Mouse (Mus musculus) hindbrain, embryonic 13.5 days (tissue): Measurements from ENCODE around the gene Pla2g15. TPM values are rescaled to one million over a fixed set of nuclear protein-coding genes. Genes with fewer than 3 reads are reported as not detected.

Experiments used
- ATAC-seq: fragments of 200-750 bp; cut with Nextera tagmentation; 2 replicates; pipeline ENCODE4 v1.8.0; 2017; ENCODE audit warnings: moderate TSS enrichment; ENCODE audit not compliant: low FRiP score
- H3K27ac ChIP-seq: fragments of 300-500 bp; sonication (generic); 2 replicates; pipeline ENCODE4 v1.5.1; 2015; ENCODE audit warnings: inconsistent platforms, mild to moderate bottlenecking, moderate library complexity
- H3K27me3 ChIP-seq: fragments of 300-500 bp; sonication (generic); 2 replicates; pipeline ENCODE4 v1.6.1; 2015; ENCODE audit warnings: mild to moderate bottlenecking, inconsistent platforms
- H3K36me3 ChIP-seq: fragments of 300-500 bp; sonication (generic); 2 replicates; pipeline ENCODE4 v1.6.1; 2015; ENCODE audit warnings: mild to moderate bottlenecking, inconsistent platforms
- H3K4me1 ChIP-seq: fragments of 300-500 bp; sonication (generic); replicated peaks from 2 replicates; pipeline ENCODE4 v1.6.1; 2015; ENCODE audit warnings: inconsistent platforms
- H3K4me2 ChIP-seq: fragments of 300-500 bp; sonication (generic); 2 replicates; pipeline ENCODE4 v1.6.1; 2015; ENCODE audit warnings: inconsistent platforms, mild to moderate bottlenecking, moderate library complexity
- H3K4me3 ChIP-seq: fragments of 300-500 bp; sonication (generic); 2 replicates; pipeline ENCODE4 v1.5.1; 2015; ENCODE audit warnings: mild to moderate bottlenecking, inconsistent platforms
- H3K9ac ChIP-seq: fragments of 300-500 bp; sonication (generic); 2 replicates; pipeline ENCODE4 v1.6.1; 2015; ENCODE audit warnings: mild to moderate bottlenecking, inconsistent platforms
- H3K9me3 ChIP-seq: fragments of 300-500 bp; sonication (generic); 2 replicates; pipeline ENCODE4 v1.6.1; 2016; ENCODE audit warnings: inconsistent platforms
- WGBS: fragments of 180-500 bp; shearing (Covaris S2); methylation state at CpG from one replicate; pipeline ENCODE4 v1.1.7; 2015; 5-methylcytosine and 5-hydroxymethylcytosine counted together
- polyA plus RNA-seq: library from polyadenylated mRNA; unstranded; fragments of >200 nt; fragmentation: Nextera tagmentation; extraction: Ambion mirVana; gene quantifications from 2 replicates; pipeline ENCODE4 v1.2.1, GENCODE M21; 2015

Pla2g15 gene
- polyA plus RNA-seq, 1 experiment from 2014 or later = 20.0 TPM

GRCm38 (mm10) chr8:106129232-106129930 is 20.8 kb upstream of the Pla2g15 start:
- no peak overlapping the region for H3K9ac ChIP-seq
- H3K4me3 ChIP-seq = no peak overlapping the region
- no peak overlapping the region for H3K27ac ChIP-seq
- no peak for ATAC-seq
- no peak overlapping the region for H3K4me2 ChIP-seq
- peaks cover 24% of the 10 kb centered on the region for H3K27me3 ChIP-seq
- H3K36me3 ChIP-seq = peaks cover 56% of the 10 kb centered on the region
- no peaks in the 10 kb centered on the region for H3K4me1 ChIP-seq
- no peaks in the 10 kb centered on the region for H3K9me3 ChIP-seq

DNA sequence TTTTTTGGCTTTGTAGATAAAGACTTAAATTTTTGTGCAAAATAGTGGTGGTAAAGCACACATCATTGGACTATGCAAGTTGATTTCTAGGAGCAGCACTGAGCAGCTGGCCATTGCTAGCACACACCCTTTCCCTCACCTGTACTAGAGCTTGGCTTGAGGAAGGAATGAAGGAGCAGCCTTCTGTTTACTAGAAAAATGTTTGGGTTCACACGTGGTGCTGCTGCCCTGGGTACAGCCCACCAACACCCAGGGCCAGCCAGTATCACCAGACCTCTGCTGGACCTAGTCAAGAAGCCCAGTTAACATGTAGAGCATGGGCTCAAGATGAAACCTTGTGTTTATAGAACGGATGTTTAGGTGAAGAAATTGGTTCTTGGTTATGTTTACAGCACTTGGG is 20.2 kb upstream of the Pla2g15 start:
- ATAC-seq = no peak
- H3K4me3 ChIP-seq = no peak overlapping the region
- WGBS = 91% methylated on average over 2 of the region's 2 CpGs
- peaks cover 30% of the 10 kb centered on the region for H3K27me3 ChIP-seq
- H3K4me2 ChIP-seq = no peak overlapping the region
- no peak overlapping the region for H3K9ac ChIP-seq
- H3K4me1 ChIP-seq = no peaks in the 10 kb centered on the region
- peaks cover 56% of the 10 kb centered on the region for H3K36me3 ChIP-seq
- no peak overlapping the region for H3K27ac ChIP-seq
- H3K9me3 ChIP-seq = no peaks in the 10 kb centered on the region

- H3K36me3 ChIP-seq = peaks cover 56% of the 10 kb centered on the region
- 91% methylated on average over 2 of the region's 2 CpGs for WGBS
These were observed 19.7 kb upstream of the Pla2g15 start for GRCm38 (mm10) chr8:106130505-106130904.

DNA sequence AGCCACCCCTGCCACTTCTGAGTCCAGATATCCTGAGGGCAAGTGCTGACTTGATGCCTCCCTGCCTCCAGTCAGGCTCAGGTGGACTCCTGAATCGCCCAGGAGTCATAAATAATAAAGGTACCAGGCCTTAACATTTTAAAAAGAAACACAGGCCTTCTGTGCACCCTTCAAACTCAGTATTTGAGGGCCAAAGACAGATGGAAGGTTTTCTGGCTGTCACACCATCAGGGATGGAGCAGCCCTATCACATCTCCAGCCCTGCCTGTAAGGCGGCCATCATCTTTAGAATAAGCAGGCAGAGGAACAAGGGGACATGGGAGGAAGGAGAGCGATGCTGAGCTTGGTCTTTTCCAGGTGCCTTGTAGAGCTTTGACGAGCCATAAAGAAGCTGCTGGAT is 19.2 kb upstream of the Pla2g15 start:
- no peak overlapping the region for H3K4me2 ChIP-seq
- 90% methylated on average over 4 of the region's 4 CpGs for WGBS
- no peak for ATAC-seq

More at GRCm38 (mm10) chr8:106130505-106130904, 19.7 kb upstream of the Pla2g15 start:
- Histone ChIP-seq H3K4me2 (no peak overlapping the region), H3K27me3 (peaks cover 35% of the 10 kb centered on the region), H3K4me1 (0 out of 2 replicates have a peak, but pooled peaks cover under 1% of the 10 kb centered on the region), H3K27ac (no peak overlapping the region), H3K9me3 (no peaks in the 10 kb centered on the region), H3K4me3 (no peak overlapping the region), H3K9ac (no peak overlapping the region)
- no peak for ATAC-seq

GRCm38 (mm10) chr8:106131488-106132222 is 18.5 kb upstream of the Pla2g15 start:
- no peak overlapping the region for H3K27ac ChIP-seq
- H3K27me3 ChIP-seq = peaks cover 46% of the 10 kb centered on the region
- peaks cover 56% of the 10 kb centered on the region for H3K36me3 ChIP-seq
- no peak overlapping the region for H3K4me2 ChIP-seq
- ATAC-seq = no peak
- H3K4me1 ChIP-seq = peaks cover 12% of the 10 kb centered on the region
- 90% methylated on average over 7 of the region's 7 CpGs for whole genome bisulfite sequencing
- no peak overlapping the region for H3K9ac ChIP-seq
- H3K4me3 ChIP-seq = no peak overlapping the region
- no peaks in the 10 kb centered on the region for H3K9me3 ChIP-seq

More for the DNA sequence above, 19.2 kb upstream of the Pla2g15 start:
- Histone ChIP-seq H3K27ac (no peak overlapping the region), H3K4me3 (no peak overlapping the region), H3K9me3 (no peaks in the 10 kb centered on the region), H3K9ac (no peak overlapping the region), H3K36me3 (peaks cover 56% of the 10 kb centered on the region), H3K4me1 (peaks cover 6% of the 10 kb centered on the region), H3K27me3 (peaks cover 40% of the 10 kb centered on the region)

DNA sequence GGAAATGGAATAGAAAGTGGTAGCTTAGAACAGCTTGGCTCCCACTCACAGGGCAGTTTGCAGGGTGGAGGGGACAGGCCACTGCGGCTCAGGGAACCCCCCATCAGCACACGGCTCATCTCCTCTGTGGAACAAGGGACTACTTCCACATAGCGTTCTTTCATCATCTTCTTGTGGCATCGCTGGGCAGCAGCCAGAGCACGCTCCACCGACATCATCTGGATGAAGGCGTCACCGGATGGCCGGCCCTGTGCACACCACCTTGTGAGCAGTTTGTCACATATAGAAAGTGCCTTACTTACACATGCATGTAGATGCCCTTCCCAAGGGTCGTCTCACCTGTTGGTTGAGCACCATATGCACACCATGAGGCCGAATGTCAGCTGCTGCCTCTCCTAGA is 17.8 kb upstream of the Pla2g15 start:
- H3K36me3 ChIP-seq = peaks cover 51% of the 10 kb centered on the region
- no peaks in the 10 kb centered on the region for H3K9me3 ChIP-seq
- no peak for ATAC-seq
- H3K27ac ChIP-seq = no peak overlapping the region
- H3K27me3 ChIP-seq = peaks cover 53% of the 10 kb centered on the region
- no peak overlapping the region for H3K4me2 ChIP-seq
- no peak overlapping the region for H3K4me3 ChIP-seq
- 90% methylated on average over 11 of the region's 11 CpGs for WGBS
- H3K4me1 ChIP-seq = peaks cover 19% of the 10 kb centered on the region
- no peak overlapping the region for H3K9ac ChIP-seq

GRCm38 (mm10) chr8:106133526-106133925 is 16.7 kb upstream of the Pla2g15 start:
- H3K4me1 ChIP-seq = peaks cover 30% of the 10 kb centered on the region
- peaks cover 65% of the 10 kb centered on the region for H3K27me3 ChIP-seq
- no peak overlapping the region for H3K27ac ChIP-seq
- H3K4me2 ChIP-seq = no peak overlapping the region
- H3K9me3 ChIP-seq = no peaks in the 10 kb centered on the region
- no peak overlapping the region for H3K4me3 ChIP-seq
- H3K9ac ChIP-seq = no peak overlapping the region
- peaks cover 41% of the 10 kb centered on the region for H3K36me3 ChIP-seq
- 73% methylated on average over 13 of the region's 13 CpGs for WGBS
- no peak for ATAC-seq

DNA sequence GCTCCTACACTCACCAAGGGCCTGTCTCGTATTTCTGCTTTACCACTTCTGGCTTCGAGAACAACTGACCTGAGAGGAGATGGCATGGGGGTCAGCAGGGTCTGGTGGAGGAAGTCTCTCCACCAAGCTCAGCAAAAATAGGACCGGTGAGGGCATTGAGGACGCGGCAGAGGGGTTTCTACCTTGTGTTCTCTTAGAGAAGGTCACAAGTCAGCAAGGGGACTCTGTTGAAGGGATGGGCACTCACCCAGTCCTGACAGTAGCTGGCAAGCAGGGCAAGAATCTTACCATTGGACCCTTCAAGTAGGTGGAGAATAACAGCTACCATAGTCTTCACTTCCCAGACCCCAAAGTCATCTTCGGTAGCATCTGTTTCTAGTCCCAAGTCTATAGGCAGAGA is 16.3 kb upstream of the Pla2g15 start:
- no peak overlapping the region for H3K4me3 ChIP-seq

DNA sequence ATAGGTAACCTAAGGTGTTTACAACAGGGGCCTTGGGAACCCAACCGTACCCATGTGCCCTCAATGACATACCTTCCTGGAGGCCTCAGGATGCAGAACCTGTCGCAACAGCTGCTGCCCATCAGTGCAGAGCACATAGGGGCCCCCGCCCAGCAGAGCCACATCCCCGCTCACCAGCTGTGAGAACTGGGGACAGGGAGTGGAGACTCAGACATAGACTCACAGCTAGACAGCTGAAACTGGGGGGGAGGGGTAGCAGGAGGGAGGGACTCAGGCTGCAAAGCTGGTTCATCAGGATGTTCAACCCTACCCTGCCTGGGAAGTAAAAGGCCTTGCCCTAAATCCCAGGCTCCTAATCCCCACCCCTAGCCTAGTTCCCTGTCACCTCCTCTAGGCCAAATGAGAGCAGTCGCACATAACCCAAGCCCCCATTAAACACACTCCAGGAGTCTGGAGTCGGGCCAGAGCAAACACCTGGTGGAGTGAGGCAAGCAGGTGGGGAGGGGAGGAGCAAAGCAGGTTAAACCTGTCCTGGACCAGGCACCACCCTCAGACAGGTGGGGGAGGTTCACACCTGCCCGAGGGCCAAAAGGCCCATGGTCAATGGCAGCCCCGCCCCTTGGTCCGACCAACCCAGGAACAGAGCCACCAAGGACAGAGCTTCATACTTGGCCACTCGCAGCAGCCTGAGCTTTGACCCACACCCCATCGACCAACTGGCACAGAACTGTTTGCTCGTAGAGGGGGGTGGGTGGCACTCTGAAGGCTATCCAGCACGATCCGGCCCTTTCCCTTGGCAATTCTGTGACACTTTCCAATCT is 15.2 kb upstream of the Pla2g15 start:
- H3K9ac ChIP-seq = no peak overlapping the region
- no peak for ATAC-seq
- no peak overlapping the region for H3K4me3 ChIP-seq
- peaks cover 31% of the 10 kb centered on the region for H3K4me1 ChIP-seq
- H3K27me3 ChIP-seq = peaks cover 79% of the 10 kb centered on the region
- no peak overlapping the region for H3K4me2 ChIP-seq
- no peaks in the 10 kb centered on the region for H3K9me3 ChIP-seq
- H3K36me3 ChIP-seq = peaks cover 29% of the 10 kb centered on the region
- 24% methylated on average over 14 of the region's 14 CpGs for WGBS
- no peak overlapping the region for H3K27ac ChIP-seq

More for the DNA sequence above, 16.3 kb upstream of the Pla2g15 start:
- no peak overlapping the region for H3K4me2 ChIP-seq
- H3K36me3 ChIP-seq = peaks cover 37% of the 10 kb centered on the region
- H3K4me1 ChIP-seq = peaks cover 31% of the 10 kb centered on the region
- ATAC-seq = no peak
- WGBS = 78% methylated on average over 6 of the region's 6 CpGs
- H3K9ac ChIP-seq = no peak overlapping the region
- peaks cover 69% of the 10 kb centered on the region for H3K27me3 ChIP-seq
- H3K9me3 ChIP-seq = no peaks in the 10 kb centered on the region
- H3K27ac ChIP-seq = no peak overlapping the region

DNA sequence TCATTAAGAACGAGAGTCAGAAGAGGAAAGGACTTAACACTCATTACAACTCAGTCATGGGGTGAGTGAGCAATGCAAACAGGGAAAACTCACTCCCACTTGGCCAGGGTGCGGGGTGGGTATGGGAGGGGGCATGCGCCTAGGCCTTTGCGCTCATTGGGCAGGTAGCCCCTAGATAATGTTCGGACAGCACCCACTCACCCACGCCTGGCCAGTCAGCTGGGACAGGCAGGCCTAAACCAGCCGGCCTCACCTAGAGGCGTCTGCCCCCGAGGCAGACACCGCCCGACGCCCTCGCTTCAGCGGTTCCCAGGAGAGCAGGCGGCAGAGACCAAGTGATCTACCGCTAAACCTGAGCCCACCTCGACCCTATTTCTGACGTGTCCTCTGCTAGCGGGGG is 14.5 kb upstream of the Pla2g15 start:
- Histone ChIP-seq H3K27ac (no peak overlapping the region), H3K4me1 (peaks cover 31% of the 10 kb centered on the region), H3K27me3 (peaks cover 85% of the 10 kb centered on the region), H3K4me2 (peak overlapping the region; percentile 76), H3K4me3 (peak overlapping the region; percentile 46), H3K9me3 (no peaks in the 10 kb centered on the region), H3K9ac (no peak overlapping the region), H3K36me3 (peaks cover 21% of the 10 kb centered on the region)
- ATAC-seq = no peak
- 5% methylated on average over 19 of the region's 19 CpGs for WGBS

DNA sequence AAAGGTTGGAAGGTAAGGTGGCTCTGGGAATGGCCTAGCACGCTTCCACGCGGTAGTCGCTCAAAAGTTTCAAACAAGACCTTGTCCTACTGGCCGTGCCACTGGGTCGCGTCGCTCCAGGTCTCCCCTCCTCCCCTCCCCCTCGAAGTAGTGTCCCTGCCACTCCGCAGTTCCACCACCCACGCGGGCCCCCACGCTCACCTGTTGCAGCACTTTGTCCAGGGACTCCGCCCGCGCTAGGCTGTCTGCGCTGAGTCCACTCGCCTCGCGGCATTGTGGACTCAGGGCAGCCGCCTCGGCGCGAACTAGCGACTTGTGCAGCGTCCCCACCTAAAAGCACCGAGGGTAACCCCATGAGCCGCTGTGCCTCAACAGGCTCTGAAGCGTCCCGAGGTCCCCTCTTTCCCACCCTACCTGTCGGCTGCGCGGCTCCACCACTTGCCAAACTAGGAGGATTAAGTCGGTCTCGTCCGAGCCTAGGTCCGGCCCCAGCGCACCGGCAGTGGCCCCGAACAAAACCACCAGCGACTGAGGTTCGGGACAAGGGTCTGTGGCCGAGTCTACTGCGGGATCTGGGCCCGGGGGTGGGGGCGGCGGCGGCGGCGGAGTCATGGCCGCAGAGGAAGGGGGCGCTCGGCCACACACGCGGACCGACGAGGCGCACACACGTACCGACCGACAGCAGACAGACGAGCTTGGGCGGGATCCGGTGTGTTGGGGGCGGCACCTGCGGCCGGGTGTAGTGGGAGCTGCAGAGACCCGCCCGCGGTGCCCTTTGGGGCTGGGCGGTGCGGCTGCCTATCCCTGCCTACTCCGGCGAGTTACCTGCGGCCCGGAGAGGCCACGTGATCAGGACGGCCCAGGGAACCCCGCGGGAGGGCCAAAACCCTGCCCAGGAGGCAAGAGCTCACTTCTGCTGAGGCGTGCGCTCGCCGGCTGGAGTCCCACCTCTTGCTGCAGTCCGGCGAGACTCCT is 13.8 kb upstream of the Pla2g15 start, which contains the start of gene Esrp2:
Esrp2 (minus strand) TSS at position 819 of the 975 bp plus-strand sequence.
- Histone ChIP-seq H3K4me1 (peaks cover 31% of the 10 kb centered on the region), H3K36me3 (peaks cover 14% of the 10 kb centered on the region), H3K27me3 (peaks cover 85% of the 10 kb centered on the region), H3K9me3 (no peaks in the 10 kb centered on the region), H3K4me3 (peak within 1 kb of the TSS; percentile 46), H3K4me2 (peak within 1 kb of the TSS; percentile 76), H3K27ac (no peak within 1 kb of the TSS), H3K9ac (peak within 1 kb of the TSS; percentile 67)
- no peak for ATAC-seq
- WGBS = under 1% methylated on average over 86 of the region's 86 CpGs
